In genomic region chr11:98943741-98944461, GRCm38 (mm10) we compare ENCODE assay signal across 8 mouse cellular contexts. TPM values are rescaled to one million over a fixed set of nuclear protein-coding genes. Genes with fewer than 3 reads are reported as not detected.
DNase-seq lines count a peak whose midpoint lies in the region; ATAC-seq and TF ChIP-seq lines count a peak whose summit lies in the region.

No protein-coding gene starts in this region.

- peaks cover 45% of the 10 kb centered on the region for H3K4me1 ChIP-seq in heart, adult 2 months (ENCODE audit: control insufficient read depth, insufficient read depth, low read length)
- H3K4me1 ChIP-seq in forebrain, embryonic 12.5 days, result peaks cover 64% of the 10 kb centered on the region
- peaks cover 73% of the 10 kb centered on the region for H3K4me1 ChIP-seq in kidney, postnatal 0 days (replicated peaks; ENCODE audit: insufficient read depth, low read length)
- H3K4me1 ChIP-seq in midbrain, embryonic 16.5 days (ENCODE audit: control insufficient read depth, insufficient read depth, low read length), result peaks cover 31% of the 10 kb centered on the region

- intact Hi-C loops in heart, adult 2 months (cut with DNase I), result loop anchor here (1.0 kb wide), 1 partner anchor 19 kb away; no protein-coding TSS in a partner anchor
- intact Hi-C loops in heart, postnatal 25 days (cut with DNase I), result loop anchor here (2.0 kb wide), 1 partner anchor 19 kb away; no protein-coding TSS in a partner anchor
- intact Hi-C loops in left cerebral cortex, postnatal 25 days (cut with DNase I), result no loop called here

- H3K27me3 ChIP-seq in heart, adult 2 months (ENCODE audit: control insufficient read depth, insufficient read depth, low read length), result no peaks in the 10 kb centered on the region
- peaks cover 4% of the 10 kb centered on the region for H3K27me3 ChIP-seq in forebrain, embryonic 12.5 days
- no peaks in the 10 kb centered on the region for H3K27me3 ChIP-seq in kidney, postnatal 0 days (ENCODE audit: insufficient read depth, low read length)
- H3K27me3 ChIP-seq in midbrain, embryonic 16.5 days (ENCODE audit: control insufficient read depth, insufficient read depth, low read depth, low read length), result no peaks in the 10 kb centered on the region

- no peak overlapping the region for H3K4me2 ChIP-seq in forebrain, embryonic 12.5 days
- peak overlapping the region; percentile 37 for H3K4me2 ChIP-seq in kidney, postnatal 0 days (ENCODE audit: low read length)
- H3K4me2 ChIP-seq in midbrain, embryonic 16.5 days (ENCODE audit: low read length), result no peak overlapping the region

- no peak for TF ChIP-seq EP300 in heart, adult 2 months (IDR thresholded peaks at IDR 0.05; ENCODE audit: insufficient read depth, low read depth, low read length)

- no peak overlapping the region for H3K4me3 ChIP-seq in heart, adult 2 months
- no peak overlapping the region for H3K4me3 ChIP-seq in forebrain, embryonic 12.5 days (replicated peaks)
- no peak overlapping the region for H3K4me3 ChIP-seq in kidney, postnatal 0 days (replicated peaks; ENCODE audit: low read depth, low read length)
- H3K4me3 ChIP-seq in midbrain, embryonic 16.5 days (ENCODE audit: low read depth, low read length), result no peak overlapping the region

- H3K36me3 ChIP-seq in heart, adult 2 months (ENCODE audit: control insufficient read depth, insufficient read depth, low read length), result no peaks in the 10 kb centered on the region
- H3K36me3 ChIP-seq in forebrain, embryonic 12.5 days (replicated peaks), result no peaks in the 10 kb centered on the region
- H3K36me3 ChIP-seq in kidney, postnatal 0 days (ENCODE audit: insufficient read depth, low read length), result no peaks in the 10 kb centered on the region
- H3K36me3 ChIP-seq in midbrain, embryonic 16.5 days (ENCODE audit: control insufficient read depth, insufficient read depth, low read length), result no peaks in the 10 kb centered on the region

- WGBS in heart, adult 2 months, result 29% methylated on average over 14 of the region's 14 CpGs
- WGBS in forebrain, embryonic 12.5 days, result 35% methylated on average over 14 of the region's 14 CpGs
- WGBS in kidney, postnatal 0 days, result 28% methylated on average over 14 of the region's 14 CpGs
- 28% methylated on average over 14 of the region's 14 CpGs for WGBS in midbrain, embryonic 16.5 days

- peaks cover 3% of the 10 kb centered on the region; the same call in 1 of the 2 replicates for H3K79me2 ChIP-seq in heart, adult 2 months (replicated peaks; ENCODE audit: control insufficient read depth, insufficient read depth, low read length)

- no peaks in the 10 kb centered on the region for H3K9me3 ChIP-seq in forebrain, embryonic 12.5 days
- no peaks in the 10 kb centered on the region for H3K9me3 ChIP-seq in kidney, postnatal 0 days (replicated peaks; ENCODE audit: low read length)
- H3K9me3 ChIP-seq in midbrain, embryonic 16.5 days (replicated peaks; ENCODE audit: control insufficient read depth, low read length, poor library complexity, severe bottlenecking), result no peaks in the 10 kb centered on the region

- DNase-seq in heart, adult 2 months, result peak; percentile 50 to 61
- DNase-seq in heart, postnatal 25 days (ENCODE audit: low spot score), result no peak
- DNase-seq in CD4-positive helper T cell, adult 2 months (ENCODE audit: low read depth, low spot score), result peak; percentile 79
- DNase-seq in kidney, postnatal 0 days (ENCODE audit: low spot score), result peak; percentile 68
- DNase-seq in layer of hippocampus, adult 8-10 months (ENCODE audit: low spot score in 2 of 2), result no peak
- DNase-seq in left cerebral cortex, postnatal 25 days (ENCODE audit: low spot score in 2 of 2), result no peak

- TF ChIP-seq POLR2A in heart, adult 2 months (IDR thresholded peaks at IDR 0.05; ENCODE audit: insufficient read depth, low read depth, low read length), result no peak

- H3K9ac ChIP-seq in heart, adult 2 months (ENCODE audit: low read depth, low read length), result no peak overlapping the region; the same call in 1 of the 2 replicates
- H3K9ac ChIP-seq in forebrain, embryonic 12.5 days, result peak overlapping the region; percentile 36; the same call in 1 of the 2 replicates
- peak overlapping the region; percentile 63 for H3K9ac ChIP-seq in kidney, postnatal 0 days (ENCODE audit: low read depth, low read length)
- 0 out of 2 replicates have a peak overlapping the region, but pooled peaks have one; percentile 34 for H3K9ac ChIP-seq in midbrain, embryonic 16.5 days (ENCODE audit: low read depth, low read length)

- TF ChIP-seq CTCF in heart, adult 2 months (IDR thresholded peaks at IDR 0.05), result no peak
- TF ChIP-seq CTCF in kidney, postnatal 0 days (IDR thresholded peaks at IDR 0.05; ENCODE audit: low read depth), result no peak; the same call in 1 of the 2 replicates

- H3K27ac ChIP-seq in heart, adult 2 months, result peak overlapping the region; percentile 71
- H3K27ac ChIP-seq in forebrain, embryonic 12.5 days, result peak overlapping the region; percentile 88
- peak overlapping the region; percentile 98 for H3K27ac ChIP-seq in kidney, postnatal 0 days
- H3K27ac ChIP-seq in midbrain, embryonic 16.5 days (ENCODE audit: low read length), result peak overlapping the region; percentile 58

- no peak for ATAC-seq in forebrain, embryonic 12.5 days (ENCODE audit: low FRiP score)
- no peak for ATAC-seq in kidney, postnatal 0 days (replicated peaks; ENCODE audit: low FRiP score, low read depth)
- ATAC-seq in midbrain, embryonic 16.5 days, result no peak

RNA-seq across cellular contexts. Expression of gene Rara, which starts 16.3 kb away (rescaled TPM):
- total RNA-seq in heart, adult 2 months (2021), result 10 to 100 TPM; 10.1 to 12.8 TPM
- polyA plus RNA-seq in heart, adult 2 months (2012; rRNA removed), result 7.1 and 10.9 TPM in 2 replicates
- 10 to 100 TPM; 11.8 TPM for total RNA-seq in heart, postnatal 25 days (2021)
- 14.0 and 16.4 TPM in 2 replicates for polyA plus RNA-seq in forebrain, embryonic 12.5 days (2016; fragmentation: Nextera tagmentation; extraction: Ambion mirVana)
- 25.7 and 26.3 TPM in 2 replicates for polyA plus RNA-seq in kidney, postnatal 0 days (2015; fragmentation: Nextera tagmentation; extraction: Ambion mirVana)
- polyA plus RNA-seq in midbrain, embryonic 16.5 days (2015; fragmentation: Nextera tagmentation; extraction: Ambion mirVana), result 9.5 and 9.6 TPM in 2 replicates
- total RNA-seq in layer of hippocampus, adult 8-10 months (2022), result 10 to 100 TPM; 17.3 to 20.2 (median 19.4) TPM
- total RNA-seq in left cerebral cortex, postnatal 25 days (2021), result 10 to 100 TPM in 1 of 2 experiments, 1 to 10 TPM in 1; 9.4 to 12.1 TPM

RNA-seq across cellular contexts. Expression of gene Cdc6, which starts 36.3 kb away (rescaled TPM):
- total RNA-seq in heart, adult 2 months (2021), result under 1 TPM; 0.13 to 0.32 TPM
- polyA plus RNA-seq in heart, adult 2 months (2012; rRNA removed), result 0.14 and 0.26 TPM in 2 replicates
- total RNA-seq in heart, postnatal 25 days (2021), result under 1 TPM; 0.28 to 0.52 TPM
- polyA plus RNA-seq in forebrain, embryonic 12.5 days (2016; fragmentation: Nextera tagmentation; extraction: Ambion mirVana), result 38.0 and 43.1 TPM in 2 replicates
- polyA plus RNA-seq in kidney, postnatal 0 days (2015; fragmentation: Nextera tagmentation; extraction: Ambion mirVana), result 12.3 and 15.5 TPM in 2 replicates
- 2.4 TPM in 2 replicates for polyA plus RNA-seq in midbrain, embryonic 16.5 days (2015; fragmentation: Nextera tagmentation; extraction: Ambion mirVana)
- 1 to 10 TPM in 1 of 4 experiments, under 1 TPM in 3; 0.36 to 1.2 (median 0.44) TPM for total RNA-seq in layer of hippocampus, adult 8-10 months (2022)
- total RNA-seq in left cerebral cortex, postnatal 25 days (2021), result under 1 TPM; 0.21 to 0.60 TPM

RNA-seq across cellular contexts. Expression of gene Gjd3, which starts 38.9 kb away (rescaled TPM):
- under 1 TPM; 0.27 to 0.31 TPM for total RNA-seq in heart, adult 2 months (2021)
- 0.94 and 1.6 TPM in 2 replicates for polyA plus RNA-seq in heart, adult 2 months (2012; rRNA removed)
- 1 to 10 TPM in 1 of 2 experiments, under 1 TPM in 1; 0.52 to 1.1 TPM for total RNA-seq in heart, postnatal 25 days (2021)
- 0.24 and 0.47 TPM in 2 replicates for polyA plus RNA-seq in forebrain, embryonic 12.5 days (2016; fragmentation: Nextera tagmentation; extraction: Ambion mirVana)
- 1.1 and 1.6 TPM in 2 replicates for polyA plus RNA-seq in kidney, postnatal 0 days (2015; fragmentation: Nextera tagmentation; extraction: Ambion mirVana)
- 1.0 and 1.9 TPM in 2 replicates for polyA plus RNA-seq in midbrain, embryonic 16.5 days (2015; fragmentation: Nextera tagmentation; extraction: Ambion mirVana)
- total RNA-seq in layer of hippocampus, adult 8-10 months (2022), result 1 to 10 TPM in 2 of 4 experiments, not detected in 2; 1.4 to 1.6 TPM
- 1 to 10 TPM; 2.9 to 3.0 TPM for total RNA-seq in left cerebral cortex, postnatal 25 days (2021)

Comparison
In these comparisons a context has a peak if more than half of its experiments do, and no peak if none do; other contexts are left out.
1. DNase-seq: peak in heart, adult 2 months (2 of 2), CD4-positive helper T cell, adult 2 months (single experiment) and kidney, postnatal 0 days (single experiment); none in heart, postnatal 25 days (single experiment), layer of hippocampus, adult 8-10 months (0 of 2) and left cerebral cortex, postnatal 25 days (0 of 2).
2. Peak in every context shown above with its lines, with median percentiles within 50 percentile points of each other: H3K27ac ChIP-seq.